Mouse (Mus musculus): ENCODE results near the gene Zfp692.
"Not testable (repeated sequence)": the region's sequence is repeated elsewhere in the genome, so short reads cannot be mapped to it uniquely, and the experiment has no call there.

Zfp692 gene

GRCm38 (mm10) chr11:58354927-58355326, 48.1 kb downstream of the Zfp692 start:
- no peak for DNase-seq (ENCODE audit: low spot score)

DNA sequence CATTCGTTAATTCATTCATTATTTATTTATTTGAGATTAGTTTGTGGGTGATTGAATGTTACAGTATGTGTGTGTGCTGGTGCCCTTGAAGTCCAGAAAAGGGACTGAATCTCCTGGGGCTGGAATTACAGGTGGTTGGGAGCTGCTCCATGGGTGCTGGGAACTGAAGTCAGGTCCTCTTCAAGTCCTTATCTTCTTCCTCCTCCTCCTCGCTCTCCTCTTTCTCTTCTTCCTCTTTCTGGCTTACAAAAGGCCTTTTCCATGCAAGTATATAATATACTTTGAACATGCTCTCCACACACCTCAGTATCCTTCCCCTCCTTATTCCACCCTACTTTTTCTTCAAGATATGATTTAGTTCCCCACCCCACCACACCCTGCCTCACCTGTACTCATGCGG, 50.2 kb downstream of the Zfp692 start:
- no peak for DNase-seq (ENCODE audit: low spot score)

- DNase-seq (ENCODE audit: low spot score) = no peak
Measured at GRCm38 (mm10) chr11:58357844-58358534, 51.1 kb downstream of the Zfp692 start.

DNA sequence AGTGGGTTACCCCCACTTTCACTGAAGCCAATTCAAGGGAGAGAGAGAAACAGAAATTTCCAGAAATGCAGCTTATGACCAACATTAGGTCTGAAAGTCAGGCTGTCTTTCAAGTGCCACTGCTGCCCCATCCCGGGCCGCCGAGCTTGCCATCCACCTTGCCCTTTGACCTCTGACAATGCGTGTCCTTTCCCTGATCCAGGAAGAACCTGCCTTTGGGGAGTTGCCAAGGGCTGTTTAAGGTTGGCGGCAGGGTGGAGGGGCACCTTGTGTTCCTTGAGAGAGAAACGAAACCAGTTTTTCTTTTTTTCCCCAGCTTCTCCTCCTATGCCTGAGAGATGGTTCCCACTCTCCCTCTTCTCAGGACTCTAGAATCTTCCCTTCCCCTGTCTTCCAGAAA, 55.7 kb downstream of the Zfp692 start:
- DNase-seq (ENCODE audit: low spot score) = not testable (repeated sequence)

Measured in testis, postnatal 10 days (tissue).